Mouse (Mus musculus) E14TG2a.4 (cell line): Measurements from ENCODE around the gene Slc6a19.

Source experiments
- CTCF ChIP-seq: conservative IDR thresholded peaks from 2 replicates; pipeline ENCODE4 v1.5.1; 2014; ENCODE audit warnings: low read length
- NANOG ChIP-seq: IDR thresholded peaks from 2 replicates; pipeline ENCODE4 v1.6.1; 2014; ENCODE audit warnings: borderline replicate concordance, low read length, mixed read lengths
- POU5F1 ChIP-seq: IDR thresholded peaks from 2 replicates; pipeline ENCODE4 v1.6.1; 2014; ENCODE audit warnings: low read length, borderline replicate concordance

DNA sequence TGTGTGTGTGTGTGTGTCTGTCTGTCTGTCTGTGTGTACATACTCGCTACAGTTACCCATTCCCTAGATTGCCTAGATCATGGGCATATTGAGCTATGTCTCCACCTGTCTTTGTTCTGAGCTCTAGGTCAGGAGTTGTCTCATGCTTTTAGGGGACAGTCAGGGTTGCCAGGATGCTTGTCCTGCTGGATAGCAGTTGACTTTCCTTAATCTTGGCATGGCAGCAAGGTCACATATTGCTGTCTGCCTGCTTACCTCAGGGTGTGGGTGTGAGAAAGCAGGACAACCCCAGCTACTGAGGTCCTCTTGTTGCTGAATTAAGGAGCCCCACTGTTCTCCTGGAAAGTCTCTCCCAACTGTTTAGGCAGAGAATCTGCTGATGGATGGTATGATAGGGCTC, 29.7 kb upstream of the Slc6a19 start:
- no peak for TF ChIP-seq CTCF
- no peak for TF ChIP-seq POU5F1
- TF ChIP-seq NANOG: no peak
